Mouse (Mus musculus) 3T3-L1 (cell line): ENCODE measurements at regions not wholly inside any gene's neighbourhood (a gene's known extent, or its start where the extent isn't known, plus 50 kb on each side); places are given as distances from the start of the nearest gene placed in this dataset.

Source experiments
- DNase-seq: peaks from one replicate; pipeline ENCODE4 v3.0.0-alpha.2; 2015; ENCODE audit warnings: low read depth, low spot score

- no peak for DNase-seq
Measured at GRCm38 (mm10) chr10:122515698-122516097, 67.4 kb downstream of the Avpr1a start.

- DNase-seq: no peak
Measured at GRCm38 (mm10) chr10:122519274-122519790, 71.0 kb downstream of the Avpr1a start.

- DNase-seq: no peak
Measured at GRCm38 (mm10) chr10:122519981-122520380, 71.7 kb downstream of the Avpr1a start.

GRCm38 (mm10) chr10:122522631-122523030, 74.3 kb downstream of the Avpr1a start:
- peak; percentile 83 for DNase-seq

- DNase-seq: no peak
Measured at GRCm38 (mm10) chr10:122525360-122525759, 77.1 kb downstream of the Avpr1a start.

- DNase-seq: no peak
Measured at GRCm38 (mm10) chr10:122525807-122526206, 77.5 kb downstream of the Avpr1a start.

GRCm38 (mm10) chr10:122528222-122528621, 79.9 kb downstream of the Avpr1a start:
- DNase-seq: no peak

GRCm38 (mm10) chr10:122528973-122529703, 80.8 kb downstream of the Avpr1a start:
- peak; percentile 76 for DNase-seq

- no peak for DNase-seq
Measured at GRCm38 (mm10) chr10:122534714-122535113, 86.4 kb downstream of the Avpr1a start.

- no peak for DNase-seq
Measured at GRCm38 (mm10) chr10:122535137-122535536, 86.8 kb downstream of the Avpr1a start.

GRCm38 (mm10) chr10:122539655-122540054, 91.4 kb downstream of the Avpr1a start:
- DNase-seq: no peak

- no peak for DNase-seq
Measured at GRCm38 (mm10) chr10:122542573-122542972, 94.3 kb downstream of the Avpr1a start.

- DNase-seq: peak; percentile 84
Measured at GRCm38 (mm10) chr10:122544096-122544720, 95.9 kb downstream of the Avpr1a start.

- no peak for DNase-seq
Measured at GRCm38 (mm10) chr10:122545029-122545428, 96.7 kb downstream of the Avpr1a start.

- DNase-seq: peak; percentile 71
Measured at GRCm38 (mm10) chr10:122551586-122551985, 103.3 kb downstream of the Avpr1a start.

- DNase-seq: peak; percentile 78
Measured at GRCm38 (mm10) chr10:122553124-122553822, 105.0 kb downstream of the Avpr1a start.

- DNase-seq: peak; percentile 65
Measured at GRCm38 (mm10) chr10:122553851-122554250, 105.6 kb downstream of the Avpr1a start.

- DNase-seq: no peak
Measured at GRCm38 (mm10) chr10:122558660-122559059, 110.4 kb downstream of the Avpr1a start.

- no peak for DNase-seq
Measured at GRCm38 (mm10) chr10:122560001-122560695, 111.8 kb downstream of the Avpr1a start.

- DNase-seq: no peak
Measured at GRCm38 (mm10) chr10:122561924-122562323, 113.6 kb downstream of the Avpr1a start.

GRCm38 (mm10) chr10:122562542-122562941, 114.2 kb downstream of the Avpr1a start:
- no peak for DNase-seq

GRCm38 (mm10) chr10:122563973-122564372, 114.6 kb upstream of the Ppm1h start:
- DNase-seq: no peak
